Mouse (Mus musculus): ENCODE data around the gene Lig1. TPM values are rescaled to one million over a fixed set of nuclear protein-coding genes. Genes with fewer than 3 reads are reported as not detected.

The Lig1 gene
- polyA plus RNA-seq, 1 experiment from 2014 or later, result 94.8 TPM

GRCm38 (mm10) chr7:13290041-13290675 is 13.1 kb downstream of the Lig1 start:
- H3K27ac ChIP-seq (replicated peaks), result no peak overlapping the region

GRCm38 (mm10) chr7:13291370-13291769 is 14.3 kb downstream of the Lig1 start:
- H3K27ac ChIP-seq (replicated peaks), result no peak overlapping the region
- no peaks in the 10 kb centered on the region for H3K9me3 ChIP-seq (replicated peaks)
- no peaks in the 10 kb centered on the region for H3K27me3 ChIP-seq
- no peak overlapping the region for H3K9ac ChIP-seq
- ATAC-seq (ENCODE audit: insufficient read depth), result no peak
- no peaks in the 10 kb centered on the region for H3K4me1 ChIP-seq (replicated peaks)
- H3K4me2 ChIP-seq, result no peak overlapping the region
- H3K36me3 ChIP-seq (replicated peaks), result peaks cover 100% of the 10 kb centered on the region
- no peak overlapping the region for H3K4me3 ChIP-seq (replicated peaks)
- WGBS (ENCODE audit: insufficient replicate concordance), result 63% methylated on average over 2 of the region's 2 CpGs

More at GRCm38 (mm10) chr7:13290041-13290675, 13.1 kb downstream of the Lig1 start:
- no peak for ATAC-seq (ENCODE audit: insufficient read depth)
- Histone ChIP-seq H3K4me1 (replicated peaks) (no peaks in the 10 kb centered on the region), H3K4me3 (replicated peaks) (no peak overlapping the region), H3K36me3 (replicated peaks) (peaks cover 100% of the 10 kb centered on the region), H3K9ac (no peak overlapping the region), H3K4me2 (no peak overlapping the region), H3K27me3 (no peaks in the 10 kb centered on the region), H3K9me3 (replicated peaks) (no peaks in the 10 kb centered on the region)
- WGBS (ENCODE audit: insufficient replicate concordance), result 85% methylated on average over 1 of the region's 1 CpGs

- no peak overlapping the region for H3K4me3 ChIP-seq (replicated peaks)
- no peaks in the 10 kb centered on the region for H3K4me1 ChIP-seq (replicated peaks)
- no peak overlapping the region for H3K27ac ChIP-seq (replicated peaks)
- no peak overlapping the region for H3K9ac ChIP-seq
- 64% methylated on average over 11 of the region's 11 CpGs for WGBS (ENCODE audit: insufficient replicate concordance)
- no peaks in the 10 kb centered on the region for H3K9me3 ChIP-seq (replicated peaks)
- H3K4me2 ChIP-seq, result no peak overlapping the region
- no peaks in the 10 kb centered on the region for H3K27me3 ChIP-seq
- peaks cover 100% of the 10 kb centered on the region for H3K36me3 ChIP-seq (replicated peaks)
- ATAC-seq (ENCODE audit: insufficient read depth), result no peak
Observed at GRCm38 (mm10) chr7:13293878-13294855, 17.1 kb downstream of the Lig1 start.

DNA sequence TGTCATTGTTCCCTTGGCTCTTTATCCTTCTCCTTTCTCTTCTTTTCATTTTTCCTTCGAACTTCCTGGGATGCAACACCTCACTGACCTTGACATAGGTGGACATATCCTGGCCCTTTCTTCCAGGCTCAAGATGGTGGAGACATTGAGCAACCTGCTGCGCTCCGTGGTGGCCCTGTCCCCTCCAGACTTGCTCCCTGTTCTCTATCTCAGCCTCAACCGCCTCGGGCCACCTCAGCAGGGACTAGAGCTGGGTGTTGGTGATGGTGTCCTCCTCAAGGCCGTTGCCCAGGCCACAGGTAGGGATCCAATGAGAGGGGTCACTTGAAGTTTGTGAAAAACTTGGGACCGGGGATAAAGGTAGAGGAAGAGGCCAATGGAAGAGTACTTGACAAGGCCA is 18.2 kb downstream of the Lig1 start:
- H3K27me3 ChIP-seq, result no peaks in the 10 kb centered on the region
- no peaks in the 10 kb centered on the region for H3K9me3 ChIP-seq (replicated peaks)
- H3K4me2 ChIP-seq, result no peak overlapping the region
- H3K27ac ChIP-seq (replicated peaks), result no peak overlapping the region
- H3K4me3 ChIP-seq (replicated peaks), result no peak overlapping the region
- no peaks in the 10 kb centered on the region for H3K4me1 ChIP-seq (replicated peaks)
- no peak for ATAC-seq (ENCODE audit: insufficient read depth)
- no peak overlapping the region for H3K9ac ChIP-seq
- peaks cover 100% of the 10 kb centered on the region for H3K36me3 ChIP-seq (replicated peaks)
- 86% methylated on average over 7 of the region's 7 CpGs for WGBS (ENCODE audit: insufficient replicate concordance)

DNA sequence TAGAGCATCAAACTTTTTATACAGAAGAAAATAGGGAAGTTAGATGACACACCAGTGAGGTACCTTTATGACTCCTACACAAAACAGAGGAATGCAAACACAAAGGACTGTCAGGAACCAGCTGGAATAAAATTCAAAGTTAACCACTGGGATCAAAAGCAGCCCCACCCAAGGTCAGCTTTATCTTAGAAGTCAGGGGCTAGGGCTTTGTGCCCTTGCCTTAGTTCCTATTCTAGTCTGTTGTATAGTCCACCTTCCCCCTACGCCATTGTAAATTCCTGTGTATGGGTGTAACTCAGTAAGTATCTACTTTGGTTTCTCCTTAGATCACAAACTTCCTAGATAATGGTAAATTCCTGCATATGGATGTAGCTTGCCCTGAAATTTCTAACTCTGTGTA is 20.6 kb downstream of the Lig1 start:
- no peak for ATAC-seq (ENCODE audit: insufficient read depth)
- no peaks in the 10 kb centered on the region for H3K4me1 ChIP-seq (replicated peaks)
- no peak overlapping the region for H3K4me3 ChIP-seq (replicated peaks)
- H3K9ac ChIP-seq, result no peak overlapping the region
- H3K27ac ChIP-seq (replicated peaks), result no peak overlapping the region
- H3K36me3 ChIP-seq (replicated peaks), result peaks cover 100% of the 10 kb centered on the region
- H3K9me3 ChIP-seq (replicated peaks), result no peaks in the 10 kb centered on the region
- WGBS (ENCODE audit: insufficient replicate concordance), result 97% methylated on average over 1 of the region's 1 CpGs
- H3K4me2 ChIP-seq, result no peak overlapping the region
- no peaks in the 10 kb centered on the region for H3K27me3 ChIP-seq

DNA sequence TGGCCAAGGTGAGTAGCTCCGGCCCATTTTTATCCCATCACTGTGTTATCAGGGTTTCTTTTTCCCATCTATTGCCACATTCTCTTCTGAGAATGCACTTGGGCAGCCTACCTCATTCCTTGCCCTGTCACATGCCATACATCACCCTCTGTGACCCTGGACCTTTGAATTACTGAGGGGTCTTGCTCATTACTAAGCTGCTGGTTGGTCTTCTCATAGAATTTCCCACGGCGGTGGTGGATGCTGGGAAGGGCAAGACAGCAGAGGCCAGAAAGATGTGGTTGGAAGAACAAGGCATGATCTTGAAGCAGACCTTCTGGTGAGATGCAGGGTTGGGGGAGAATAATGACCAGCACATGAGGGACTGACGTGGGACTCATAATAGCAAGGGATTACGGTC is 21.7 kb downstream of the Lig1 start:
- H3K4me3 ChIP-seq (replicated peaks), result no peak overlapping the region
- no peaks in the 10 kb centered on the region for H3K9me3 ChIP-seq (replicated peaks)
- no peak overlapping the region for H3K27ac ChIP-seq (replicated peaks)
- H3K9ac ChIP-seq, result no peak overlapping the region
- H3K27me3 ChIP-seq, result no peaks in the 10 kb centered on the region
- H3K36me3 ChIP-seq (replicated peaks), result peaks cover 100% of the 10 kb centered on the region
- WGBS (ENCODE audit: insufficient replicate concordance), result 85% methylated on average over 5 of the region's 5 CpGs
- no peaks in the 10 kb centered on the region for H3K4me1 ChIP-seq (replicated peaks)
- ATAC-seq (ENCODE audit: insufficient read depth), result no peak
- no peak overlapping the region for H3K4me2 ChIP-seq

DNA sequence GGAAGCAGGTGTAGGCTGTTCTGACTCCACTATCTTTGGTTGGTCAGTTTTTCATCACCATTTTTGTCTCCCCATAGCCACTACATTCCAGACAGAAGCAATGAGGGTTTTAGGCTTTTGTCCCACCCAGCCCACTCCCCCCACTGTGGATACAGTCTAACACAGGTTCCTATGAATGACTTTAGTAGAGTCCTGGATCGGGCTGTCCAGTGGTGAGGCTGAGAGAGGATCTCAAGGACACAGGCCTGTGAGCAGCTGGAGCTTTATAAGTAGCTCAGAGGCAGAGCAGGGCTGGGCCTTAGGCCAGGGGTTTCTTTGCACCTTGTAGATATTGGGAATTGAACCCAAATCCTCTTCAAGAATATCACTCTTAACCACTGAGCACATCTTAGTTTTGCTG is 24.6 kb downstream of the Lig1 start:
- no peak overlapping the region for H3K27ac ChIP-seq (replicated peaks)

DNA sequence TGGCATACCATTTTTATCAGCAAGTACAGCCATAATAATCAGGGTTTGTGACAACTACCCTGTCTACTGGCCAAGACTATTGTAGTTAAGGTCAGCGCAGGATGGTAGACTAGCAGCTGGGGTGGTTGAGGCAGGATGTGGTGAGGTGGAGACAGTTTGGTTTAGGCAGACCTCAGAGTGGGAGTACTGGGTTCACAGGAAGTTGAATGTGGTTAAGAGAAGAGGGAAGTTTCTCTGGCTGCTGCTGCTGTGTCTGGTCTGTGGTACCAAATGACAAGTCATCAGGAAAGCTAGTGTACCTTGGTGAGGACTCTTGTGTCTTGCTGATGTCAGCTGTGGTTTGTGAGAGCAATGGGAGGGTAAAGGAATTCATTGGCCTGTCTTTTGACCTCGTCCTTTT is 25.7 kb downstream of the Lig1 start:
- no peak overlapping the region for H3K9ac ChIP-seq
- no peak overlapping the region for H3K4me3 ChIP-seq (replicated peaks)
- no peaks in the 10 kb centered on the region for H3K4me1 ChIP-seq (replicated peaks)
- H3K27ac ChIP-seq (replicated peaks), result no peak overlapping the region
- 32% methylated on average over 2 of the region's 2 CpGs for WGBS (ENCODE audit: insufficient replicate concordance)
- no peak overlapping the region for H3K4me2 ChIP-seq
- ATAC-seq (ENCODE audit: insufficient read depth), result no peak
- no peaks in the 10 kb centered on the region for H3K27me3 ChIP-seq
- peaks cover 100% of the 10 kb centered on the region for H3K36me3 ChIP-seq (replicated peaks)
- no peaks in the 10 kb centered on the region for H3K9me3 ChIP-seq (replicated peaks)

More for the DNA sequence above, 24.6 kb downstream of the Lig1 start:
- H3K9ac ChIP-seq, result no peak overlapping the region
- no peak overlapping the region for H3K4me2 ChIP-seq
- no peaks in the 10 kb centered on the region for H3K9me3 ChIP-seq (replicated peaks)
- peaks cover 100% of the 10 kb centered on the region for H3K36me3 ChIP-seq (replicated peaks)
- no peaks in the 10 kb centered on the region for H3K27me3 ChIP-seq
- ATAC-seq (ENCODE audit: insufficient read depth), result no peak
- H3K4me3 ChIP-seq (replicated peaks), result no peak overlapping the region
- WGBS (ENCODE audit: insufficient replicate concordance), result 75% methylated on average over 1 of the region's 1 CpGs
- no peaks in the 10 kb centered on the region for H3K4me1 ChIP-seq (replicated peaks)

DNA sequence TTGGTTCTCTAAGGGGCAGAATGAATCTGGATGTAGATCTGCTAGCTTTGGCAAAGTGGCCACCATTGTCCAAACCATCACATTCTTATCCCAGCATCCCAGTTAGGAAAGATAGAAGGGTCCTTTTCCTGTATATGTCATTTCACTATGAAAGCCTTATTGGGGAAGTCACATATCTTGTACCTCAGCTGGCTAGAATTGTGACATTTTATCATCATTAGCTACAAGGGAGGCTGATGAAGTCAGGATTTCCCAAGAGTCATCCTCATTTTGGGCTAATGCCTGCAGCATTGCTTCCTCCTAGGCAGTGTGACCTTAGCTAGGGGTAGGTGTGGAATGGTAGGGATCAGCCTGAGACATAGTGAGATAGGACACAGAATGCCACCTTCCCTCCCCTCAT is 26.3 kb downstream of the Lig1 start:
- ATAC-seq (ENCODE audit: insufficient read depth), result no peak
- H3K9ac ChIP-seq, result no peak overlapping the region
- H3K4me1 ChIP-seq (replicated peaks), result no peaks in the 10 kb centered on the region
- H3K27ac ChIP-seq (replicated peaks), result no peak overlapping the region
- H3K27me3 ChIP-seq, result no peaks in the 10 kb centered on the region
- peaks cover 100% of the 10 kb centered on the region for H3K36me3 ChIP-seq (replicated peaks)
- H3K9me3 ChIP-seq (replicated peaks), result no peaks in the 10 kb centered on the region
- no peak overlapping the region for H3K4me3 ChIP-seq (replicated peaks)
- no peak overlapping the region for H3K4me2 ChIP-seq

DNA sequence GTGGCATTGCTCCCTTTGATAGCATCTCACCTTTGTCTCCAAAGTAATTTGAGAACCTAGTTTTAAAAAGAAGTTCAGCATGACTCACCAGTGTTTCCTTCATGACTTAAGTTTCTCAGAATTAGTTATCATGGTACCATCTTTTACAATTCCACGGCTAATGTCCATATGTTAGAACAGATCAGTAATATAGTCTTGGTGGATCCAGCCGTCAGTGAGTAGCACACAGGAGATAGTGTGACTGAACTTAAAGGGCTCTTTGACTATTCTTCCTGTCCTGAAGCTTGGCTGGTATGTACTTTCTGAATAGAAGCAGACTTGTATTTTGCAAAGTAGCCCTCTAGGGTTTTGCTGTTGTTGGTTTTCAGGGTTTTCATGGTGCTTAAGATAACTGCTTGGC is 32.3 kb downstream of the Lig1 start:
- no peaks in the 10 kb centered on the region for H3K27me3 ChIP-seq
- peaks cover 21% of the 10 kb centered on the region for H3K4me1 ChIP-seq (replicated peaks)
- H3K36me3 ChIP-seq (replicated peaks), result peaks cover 99% of the 10 kb centered on the region
- peak overlapping the region; percentile 25; the same call in 1 of the 2 replicates for H3K4me2 ChIP-seq
- ATAC-seq (ENCODE audit: insufficient read depth), result no peak
- no peak overlapping the region for H3K4me3 ChIP-seq (replicated peaks)
- no peaks in the 10 kb centered on the region for H3K9me3 ChIP-seq (replicated peaks)
- H3K9ac ChIP-seq, result no peak overlapping the region
- H3K27ac ChIP-seq (replicated peaks), result peak overlapping the region; percentile 25; the same call in 1 of the 2 replicates
- WGBS (ENCODE audit: insufficient replicate concordance), result 39% methylated on average over 2 of the region's 2 CpGs

GRCm38 (mm10) chr7:13310493-13311199 is 33.6 kb downstream of the Lig1 start:
- peaks cover 21% of the 10 kb centered on the region for H3K4me1 ChIP-seq (replicated peaks)
- peaks cover 90% of the 10 kb centered on the region for H3K36me3 ChIP-seq (replicated peaks)
- peak overlapping the region; percentile 41; the same call in 1 of the 2 replicates for H3K27ac ChIP-seq (replicated peaks)
- H3K27me3 ChIP-seq, result no peaks in the 10 kb centered on the region
- H3K4me3 ChIP-seq (replicated peaks), result no peak overlapping the region
- no peaks in the 10 kb centered on the region for H3K9me3 ChIP-seq (replicated peaks)
- H3K9ac ChIP-seq, result no peak overlapping the region
- WGBS (ENCODE audit: insufficient replicate concordance), result 48% methylated on average over 6 of the region's 6 CpGs
- peak; percentile 88 for ATAC-seq (ENCODE audit: insufficient read depth)
- peak overlapping the region; percentile 25; the same call in 1 of the 2 replicates for H3K4me2 ChIP-seq

All from liver, embryonic 15.5 days (tissue).